Mouse (Mus musculus) adrenal gland, adult 8-10 months (tissue): Measurements from ENCODE around the gene Fanci. TPM values are rescaled to one million over a fixed set of nuclear protein-coding genes. Genes with fewer than 3 reads are reported as not detected.
A peak's percentile ranks its signal among the peaks of the same experiment; 100 is the strongest.

Experiments
- DNase-seq: peaks from one replicate; pipeline ENCODE4 v3.0.0; 2022
- total RNA-seq, 4 experiments: library from RNA; stranded (reverse); gene quantifications; 2 replicates each; pipeline ENCODE4 v1.2.4; 2022

Fanci gene
- under 1 TPM; 0.20 to 0.95 (median 0.43) TPM for total RNA-seq

GRCm38 (mm10) chr7:79391883-79392649 lies at the start of gene Fanci:
Gene Fanci, plus strand, starts transcription at chr7:79391929.
- peak; percentile 87 for DNase-seq

DNA sequence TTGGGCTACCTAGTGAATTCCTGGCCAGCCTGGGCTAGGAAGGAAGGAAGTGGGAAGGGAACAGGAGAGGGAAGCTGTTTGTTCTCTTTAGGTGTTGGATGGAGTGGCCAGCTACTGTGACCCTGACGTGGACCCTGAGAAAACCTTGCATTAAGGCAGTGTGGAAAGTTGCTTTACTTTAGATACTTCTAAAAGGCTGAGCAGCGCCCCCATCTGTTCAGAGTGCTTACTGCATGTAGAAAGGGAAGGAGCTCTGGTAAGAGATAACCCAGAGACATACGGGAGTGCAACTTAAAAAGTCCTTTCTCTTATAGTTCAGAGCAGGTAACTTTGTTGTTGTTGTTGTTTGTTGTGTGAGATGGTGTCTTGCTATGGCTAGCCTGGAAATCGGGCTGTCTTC lies 45.8 kb upstream of the Fanci start:
- peak; percentile 53 for DNase-seq

- no peak for DNase-seq
Observed at GRCm38 (mm10) chr7:79346555-79347075, 45.1 kb upstream of the Fanci start.

DNA sequence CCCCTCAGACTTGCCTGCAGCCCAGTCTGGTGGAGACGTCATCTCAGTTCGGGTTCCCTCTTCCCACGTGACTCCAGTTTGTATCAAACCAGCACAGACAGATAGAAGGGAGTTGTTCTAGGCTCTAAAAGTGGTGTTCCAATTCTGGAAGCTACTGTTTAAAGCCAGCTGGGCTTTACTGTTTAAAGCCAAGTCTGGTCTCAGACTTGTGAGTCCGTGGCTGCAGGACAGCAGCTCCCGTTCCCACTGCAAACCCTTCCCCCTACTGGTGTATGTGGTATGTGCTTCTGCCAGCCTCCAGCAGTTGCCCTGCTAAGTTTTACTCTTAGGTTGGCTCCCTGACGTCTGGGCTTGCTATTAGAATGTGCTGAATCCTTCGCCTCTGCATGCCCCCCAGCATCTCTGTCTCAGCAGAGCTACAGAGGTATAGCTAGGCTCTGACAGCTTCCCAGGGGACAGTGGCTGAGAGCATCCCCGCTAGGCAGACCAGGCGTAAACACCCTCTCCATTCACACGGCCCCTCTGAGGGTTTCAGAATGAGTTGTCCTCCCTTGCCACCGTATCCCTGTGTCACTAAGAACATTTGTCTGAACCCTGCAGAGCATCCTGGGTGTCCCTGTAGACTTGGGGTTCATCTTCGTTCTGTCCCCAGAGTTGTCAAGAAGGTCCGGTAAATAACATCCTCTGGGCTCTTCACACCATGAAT lies 44.5 kb upstream of the Fanci start:
- no peak for DNase-seq

DNA sequence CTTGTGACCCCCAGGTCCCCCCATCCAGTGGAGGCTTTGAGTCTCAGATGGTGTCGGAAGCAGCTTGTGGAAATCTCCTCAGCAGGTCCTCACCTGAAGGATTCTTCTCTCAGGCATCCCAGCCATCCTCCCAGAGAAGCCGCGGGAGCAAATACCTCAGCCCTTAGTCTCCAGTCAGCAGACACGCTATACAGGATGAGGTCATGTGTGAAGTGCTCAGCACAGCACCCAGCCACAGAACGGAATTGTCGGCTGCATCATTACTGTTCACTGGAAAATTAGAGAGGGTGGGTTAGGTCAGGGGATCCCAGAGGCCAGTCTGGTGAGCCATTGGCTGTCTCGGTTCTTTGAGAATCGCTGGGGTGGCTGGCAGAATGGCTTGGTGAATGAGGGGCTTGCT lies 42.9 kb upstream of the Fanci start:
- no peak for DNase-seq

GRCm38 (mm10) chr7:79349738-79350386 lies 41.9 kb upstream of the Fanci start:
- peak; percentile 40 for DNase-seq

DNA sequence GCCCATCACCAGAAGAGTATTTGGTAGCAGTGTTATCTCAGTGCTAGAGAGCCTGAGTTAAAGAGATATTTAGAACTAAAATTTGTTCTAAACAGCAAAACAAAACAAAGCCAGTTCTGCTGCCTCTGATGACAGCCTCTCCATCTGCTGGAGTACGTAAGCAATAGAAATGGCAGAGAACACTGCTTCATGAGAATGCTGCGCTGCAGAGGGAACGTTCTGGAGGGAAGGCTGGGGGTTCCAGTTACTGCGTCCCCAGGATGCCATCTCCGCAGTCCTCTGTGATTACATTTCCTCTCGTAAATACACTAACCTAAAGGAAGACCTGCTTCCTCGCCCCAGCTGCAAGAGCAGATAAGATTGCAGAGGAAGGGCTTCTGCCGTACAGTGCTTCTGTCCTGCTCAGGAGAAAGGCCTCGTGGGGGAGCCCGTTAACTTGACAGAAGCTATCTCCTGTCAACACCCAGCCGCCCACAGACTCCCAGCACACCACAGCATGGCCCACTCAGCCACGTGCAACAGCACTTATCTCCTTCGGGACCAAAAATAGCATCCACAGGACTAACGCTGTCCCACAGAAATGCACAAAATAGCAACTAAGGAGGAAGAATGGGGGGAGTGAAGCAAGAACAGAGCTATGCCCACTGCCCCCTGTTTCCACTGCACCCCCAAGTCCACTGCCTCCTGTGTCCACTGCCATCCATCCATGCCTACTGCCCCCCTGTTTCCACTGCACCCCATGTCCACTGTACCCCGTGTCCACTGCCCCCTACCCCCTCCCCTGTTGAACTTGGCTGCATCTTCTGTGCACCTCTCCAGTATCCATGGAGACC lies 33.2 kb upstream of the Fanci start:
- DNase-seq: no peak

- DNase-seq: no peak
Observed at GRCm38 (mm10) chr7:79359183-79359435, 32.6 kb upstream of the Fanci start.

GRCm38 (mm10) chr7:79360056-79360455 lies 31.7 kb upstream of the Fanci start:
- no peak for DNase-seq

DNA sequence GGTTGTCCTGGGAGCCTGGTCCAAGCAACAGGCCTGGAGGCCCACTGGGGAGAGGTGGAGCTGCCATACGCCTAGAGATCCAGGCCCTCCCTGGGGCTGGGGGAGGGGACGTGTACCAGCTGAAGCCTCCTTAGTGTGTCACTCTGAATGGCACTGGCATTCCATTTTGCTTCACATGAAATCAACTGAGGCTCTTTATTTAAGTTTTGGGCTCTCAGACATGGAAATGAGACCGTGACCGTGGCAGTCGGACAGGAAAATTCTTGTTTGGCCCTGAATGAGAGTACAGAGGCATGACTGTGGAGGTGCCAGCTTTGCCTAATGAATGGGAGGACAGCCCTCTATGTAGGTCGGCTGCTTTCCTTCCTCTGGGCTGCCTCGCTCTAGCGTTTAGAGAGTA lies 29.5 kb upstream of the Fanci start:
- no peak for DNase-seq

GRCm38 (mm10) chr7:79362830-79363229 lies 28.9 kb upstream of the Fanci start:
- no peak for DNase-seq

GRCm38 (mm10) chr7:79363370-79364043 lies 28.2 kb upstream of the Fanci start:
- peak; percentile 42 for DNase-seq

DNA sequence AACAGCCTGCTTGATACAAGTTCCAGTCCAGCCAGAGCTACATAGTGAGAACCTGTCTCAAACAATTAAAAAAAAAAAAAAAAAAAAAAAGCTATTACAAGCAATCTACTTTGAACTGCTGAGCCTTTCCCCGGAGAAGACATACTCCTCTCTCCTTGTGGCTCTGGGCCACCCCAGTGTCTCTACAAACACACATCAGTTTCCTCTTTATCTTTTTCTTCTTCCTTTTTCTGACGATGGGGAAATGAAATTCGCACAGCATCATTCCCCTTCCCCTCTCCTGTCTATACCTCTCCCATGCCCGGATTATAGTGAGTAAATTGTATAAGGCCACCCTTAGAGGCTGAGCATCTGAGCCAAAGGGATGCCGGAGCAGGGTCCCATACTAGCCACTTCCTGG lies 23.1 kb upstream of the Fanci start:
- DNase-seq: no peak

GRCm38 (mm10) chr7:79369416-79369815 lies 22.3 kb upstream of the Fanci start:
- no peak for DNase-seq

GRCm38 (mm10) chr7:79371321-79371879 lies 20.3 kb upstream of the Fanci start:
- peak; percentile 44 for DNase-seq

- no peak for DNase-seq
Observed at GRCm38 (mm10) chr7:79374017-79374416, 17.7 kb upstream of the Fanci start.

DNA sequence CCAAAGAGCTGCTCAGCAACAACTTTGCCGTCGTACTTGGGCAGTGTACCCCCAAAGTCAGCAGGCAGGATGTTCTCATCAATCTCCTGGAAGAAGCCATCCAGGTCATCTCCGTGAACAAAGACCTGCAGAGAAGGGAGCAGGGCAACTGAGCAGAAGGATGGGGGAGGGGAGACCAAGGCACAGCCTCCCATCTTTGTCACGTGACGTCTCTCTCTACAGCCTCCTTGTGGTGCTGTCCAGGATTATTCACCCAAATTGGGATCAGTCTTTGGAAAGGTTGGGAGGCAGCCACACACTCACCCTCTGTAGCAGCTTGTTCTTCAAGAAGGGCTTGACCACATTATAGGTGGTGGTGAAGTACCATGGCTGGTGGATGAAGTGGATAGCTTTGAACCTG lies 16.1 kb upstream of the Fanci start:
- DNase-seq: no peak

- DNase-seq: no peak
Observed at GRCm38 (mm10) chr7:79376516-79377275, 15.0 kb upstream of the Fanci start.

DNA sequence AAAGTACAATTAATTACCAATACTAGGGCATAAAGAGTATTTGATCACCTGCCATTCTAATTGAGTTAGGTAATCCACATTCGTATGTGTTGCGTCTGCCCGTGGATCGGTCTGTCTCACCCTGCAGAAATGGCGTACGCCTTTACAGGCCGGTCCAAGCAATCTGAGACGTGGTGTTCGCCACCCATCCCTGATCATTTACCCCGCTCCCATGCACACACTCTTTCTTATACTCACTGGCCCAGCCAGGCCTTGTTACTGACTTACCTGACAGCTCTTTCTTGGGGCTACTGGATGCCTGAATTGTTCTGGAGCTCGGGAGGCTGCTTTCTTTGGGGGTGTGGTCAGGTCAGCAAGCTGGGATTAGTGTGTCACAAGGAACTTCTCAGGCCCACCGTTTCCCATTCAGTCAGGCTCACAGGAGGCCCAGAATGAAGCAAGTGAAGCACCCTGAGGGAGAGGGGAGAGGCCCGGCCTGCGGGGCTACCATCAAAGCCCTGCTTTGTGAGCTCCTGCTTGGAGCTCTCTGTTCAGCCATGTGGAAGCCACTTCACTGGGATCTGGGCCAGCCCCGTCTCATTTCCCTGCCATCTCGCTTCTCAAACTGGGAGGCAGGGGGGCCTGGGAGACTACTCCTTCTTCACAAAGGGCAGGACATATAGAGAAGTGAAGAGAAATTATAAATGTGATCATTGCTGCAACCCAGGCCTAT lies 5.2 kb upstream of the Fanci start, which contains the start of gene Rlbp1:
Gene Rlbp1, minus strand, starts transcription at position 627 of the 712 bp plus-strand sequence.
- DNase-seq: no peak

DNA sequence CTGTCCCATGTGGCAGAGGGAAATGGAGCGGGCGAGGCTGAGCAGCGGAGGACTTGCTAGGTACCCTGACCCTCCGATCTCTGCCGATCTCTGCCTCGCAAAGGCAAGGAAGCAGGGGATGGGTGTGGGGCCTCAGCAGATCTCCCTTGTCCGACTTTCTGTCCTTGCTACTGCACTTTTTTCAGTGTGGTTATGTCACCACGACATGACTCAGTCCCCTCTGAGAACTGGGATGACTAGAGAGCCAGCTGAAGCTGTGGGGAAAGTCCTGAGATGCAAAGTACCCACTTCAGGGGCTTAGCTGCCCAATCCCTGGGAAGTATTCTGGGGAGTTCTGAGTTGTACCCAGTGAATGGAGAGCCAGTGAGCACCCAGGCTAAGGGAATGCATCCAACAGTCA lies 4.6 kb upstream of the Fanci start:
- peak; percentile 24 for DNase-seq
